Mouse (Mus musculus) heart, embryonic 15.5 days (tissue): ENCODE results near the gene Zfp366. TPM values are rescaled to one million over a fixed set of nuclear protein-coding genes. Genes with fewer than 3 reads are reported as not detected.

Experiments
- ATAC-seq: fragments of 200-750 bp; cut with Nextera tagmentation; replicated peaks from 2 replicates; pipeline ENCODE4 v1.8.0; 2017; ENCODE audit warnings: low read depth, moderate TSS enrichment; ENCODE audit not compliant: insufficient number of reproducible peaks, insufficient read depth, low FRiP score
- H3K27ac ChIP-seq: fragments of 300-500 bp; sonication (generic); 2 replicates; pipeline ENCODE4 v1.5.1; 2015; ENCODE audit warnings: mild to moderate bottlenecking, inconsistent platforms
- H3K27me3 ChIP-seq: fragments of 300-500 bp; sonication (generic); 2 replicates; pipeline ENCODE4 v1.6.1; 2015; ENCODE audit warnings: inconsistent platforms
- H3K36me3 ChIP-seq: fragments of 300-500 bp; sonication (generic); 2 replicates; pipeline ENCODE4 v1.6.1; 2015; ENCODE audit warnings: mild to moderate bottlenecking, inconsistent platforms
- H3K4me1 ChIP-seq: fragments of 300-500 bp; sonication (generic); replicated peaks from 2 replicates; pipeline ENCODE4 v1.6.1; 2015; ENCODE audit warnings: inconsistent platforms
- H3K4me2 ChIP-seq: fragments of 300-500 bp; sonication (generic); 2 replicates; pipeline ENCODE4 v1.6.1; 2015; ENCODE audit warnings: inconsistent platforms, mild to moderate bottlenecking, moderate library complexity
- H3K4me3 ChIP-seq: fragments of 300-500 bp; sonication (generic); 2 replicates; pipeline ENCODE4 v1.5.1; 2015; ENCODE audit warnings: mild to moderate bottlenecking, inconsistent platforms
- H3K9ac ChIP-seq: fragments of 300-500 bp; sonication (generic); 2 replicates; pipeline ENCODE4 v1.6.1; 2015; ENCODE audit warnings: mild to moderate bottlenecking, inconsistent platforms
- H3K9me3 ChIP-seq: fragments of 300-500 bp; sonication (generic); replicated peaks from 2 replicates; pipeline ENCODE4 v1.6.1; 2016; ENCODE audit warnings: inconsistent platforms
- WGBS: fragments of 180-500 bp; shearing (Covaris S2); methylation state at CpG from one replicate; pipeline ENCODE4 v1.1.7; 2015; ENCODE audit warnings: mixed read lengths; 5-methylcytosine and 5-hydroxymethylcytosine counted together
- polyA plus RNA-seq: library from polyadenylated mRNA; unstranded; fragments of >200 nt; fragmentation: Nextera tagmentation; extraction: Ambion mirVana; gene quantifications from 2 replicates; pipeline ENCODE4 v1.2.1, GENCODE M21; 2015

Zfp366 gene
- polyA plus RNA-seq, 1 experiment from 2014 or later: 0.62 TPM

GRCm38 (mm10) chr13:99228821-99229570, 44.4 kb downstream of the Zfp366 start:
- WGBS: 95% methylated on average over 35 of the region's 35 CpGs
- Histone ChIP-seq H3K9ac (no peak overlapping the region), H3K9me3 (no peaks in the 10 kb centered on the region), H3K36me3 (no peaks in the 10 kb centered on the region), H3K4me1 (peaks cover 41% of the 10 kb centered on the region), H3K27me3 (no peaks in the 10 kb centered on the region), H3K4me2 (no peak overlapping the region), H3K4me3 (no peak overlapping the region), H3K27ac (0 out of 2 replicates have a peak overlapping the region, but pooled peaks have one; percentile 3)
- no peak for ATAC-seq

GRCm38 (mm10) chr13:99229641-99230494, 45.2 kb downstream of the Zfp366 start:
- Histone ChIP-seq H3K27me3 (no peaks in the 10 kb centered on the region), H3K9ac (no peak overlapping the region), H3K4me1 (peaks cover 39% of the 10 kb centered on the region), H3K36me3 (no peaks in the 10 kb centered on the region), H3K27ac (peak overlapping the region; percentile 57), H3K4me2 (no peak overlapping the region), H3K9me3 (no peaks in the 10 kb centered on the region), H3K4me3 (no peak overlapping the region)
- WGBS: 63% methylated on average over 9 of the region's 9 CpGs
- ATAC-seq: no peak

- H3K27ac ChIP-seq: peak overlapping the region; percentile 57
- no peak overlapping the region for H3K9ac ChIP-seq
- H3K4me3 ChIP-seq: no peak overlapping the region
- H3K4me1 ChIP-seq: peaks cover 34% of the 10 kb centered on the region
- ATAC-seq: no peak
- no peaks in the 10 kb centered on the region for H3K36me3 ChIP-seq
- 41% methylated on average over 3 of the region's 3 CpGs for WGBS
- H3K4me2 ChIP-seq: no peak overlapping the region
- H3K9me3 ChIP-seq: no peaks in the 10 kb centered on the region
- H3K27me3 ChIP-seq: no peaks in the 10 kb centered on the region
Measured at GRCm38 (mm10) chr13:99230495-99230868, 45.9 kb downstream of the Zfp366 start.

- Histone ChIP-seq H3K4me1 (peaks cover 45% of the 10 kb centered on the region), H3K9ac (no peak overlapping the region), H3K4me3 (no peak overlapping the region), H3K4me2 (no peak overlapping the region), H3K27ac (peak overlapping the region; percentile 22), H3K9me3 (no peaks in the 10 kb centered on the region), H3K27me3 (no peaks in the 10 kb centered on the region), H3K36me3 (no peaks in the 10 kb centered on the region)
- 72% methylated on average over 3 of the region's 3 CpGs for WGBS
- no peak for ATAC-seq
Measured at GRCm38 (mm10) chr13:99233333-99233732, 48.7 kb downstream of the Zfp366 start.

GRCm38 (mm10) chr13:99233956-99234355, 49.3 kb downstream of the Zfp366 start:
- Histone ChIP-seq H3K27me3 (no peaks in the 10 kb centered on the region), H3K4me3 (no peak overlapping the region), H3K4me1 (peaks cover 51% of the 10 kb centered on the region), H3K9me3 (no peaks in the 10 kb centered on the region), H3K4me2 (no peak overlapping the region), H3K27ac (peak overlapping the region; percentile 22; the same call in 1 of the 2 replicates), H3K36me3 (no peaks in the 10 kb centered on the region), H3K9ac (no peak overlapping the region)
- 78% methylated on average over 10 of the region's 10 CpGs for WGBS
- no peak for ATAC-seq

GRCm38 (mm10) chr13:99235428-99236210, 51.0 kb downstream of the Zfp366 start:
- H3K9me3 ChIP-seq: no peaks in the 10 kb centered on the region
- H3K4me1 ChIP-seq: peaks cover 52% of the 10 kb centered on the region
- H3K4me3 ChIP-seq: no peak overlapping the region
- no peak overlapping the region for H3K9ac ChIP-seq
- H3K36me3 ChIP-seq: no peaks in the 10 kb centered on the region
- peak overlapping the region; percentile 92 for H3K27ac ChIP-seq
- ATAC-seq: no peak
- 59% methylated on average over 20 of the region's 20 CpGs for whole genome bisulfite sequencing
- no peak overlapping the region for H3K4me2 ChIP-seq
- H3K27me3 ChIP-seq: no peaks in the 10 kb centered on the region

GRCm38 (mm10) chr13:99236222-99236621, 51.6 kb downstream of the Zfp366 start:
- H3K27ac ChIP-seq: peak overlapping the region; percentile 92
- no peak overlapping the region for H3K4me2 ChIP-seq
- no peak overlapping the region for H3K9ac ChIP-seq
- peaks cover 50% of the 10 kb centered on the region for H3K4me1 ChIP-seq
- H3K36me3 ChIP-seq: no peaks in the 10 kb centered on the region
- no peaks in the 10 kb centered on the region for H3K27me3 ChIP-seq
- H3K4me3 ChIP-seq: no peak overlapping the region
- WGBS: 84% methylated on average over 2 of the region's 2 CpGs
- no peaks in the 10 kb centered on the region for H3K9me3 ChIP-seq
- no peak for ATAC-seq

- Histone ChIP-seq H3K4me1 (peaks cover 50% of the 10 kb centered on the region), H3K9ac (no peak overlapping the region), H3K27me3 (no peaks in the 10 kb centered on the region), H3K4me3 (no peak overlapping the region), H3K4me2 (no peak overlapping the region), H3K9me3 (no peaks in the 10 kb centered on the region), H3K36me3 (no peaks in the 10 kb centered on the region), H3K27ac (peak overlapping the region; percentile 92)
- 38% methylated on average over 5 of the region's 5 CpGs for WGBS
- ATAC-seq: no peak
Measured at GRCm38 (mm10) chr13:99237122-99237521, 52.5 kb downstream of the Zfp366 start.

- Histone ChIP-seq H3K27ac (peak overlapping the region; percentile 92), H3K4me1 (peaks cover 54% of the 10 kb centered on the region), H3K9ac (no peak overlapping the region), H3K9me3 (no peaks in the 10 kb centered on the region), H3K36me3 (no peaks in the 10 kb centered on the region), H3K4me2 (no peak overlapping the region), H3K4me3 (no peak overlapping the region), H3K27me3 (no peaks in the 10 kb centered on the region)
- no peak for ATAC-seq
- WGBS: 37% methylated on average over 1 of the region's 1 CpGs
Measured at GRCm38 (mm10) chr13:99237841-99238216, 53.2 kb downstream of the Zfp366 start.

GRCm38 (mm10) chr13:99238217-99239160, 53.9 kb downstream of the Zfp366 start:
- peak; percentile 66 for ATAC-seq
- peak overlapping the region; percentile 32 for H3K4me2 ChIP-seq
- WGBS: 17% methylated on average over 10 of the region's 10 CpGs

More at GRCm38 (mm10) chr13:99238217-99239160, 53.9 kb downstream of the Zfp366 start:
- peak overlapping the region; percentile 92 for H3K27ac ChIP-seq
- H3K27me3 ChIP-seq: no peaks in the 10 kb centered on the region
- H3K4me3 ChIP-seq: no peak overlapping the region
- H3K4me1 ChIP-seq: peaks cover 54% of the 10 kb centered on the region
- no peaks in the 10 kb centered on the region for H3K9me3 ChIP-seq
- H3K36me3 ChIP-seq: no peaks in the 10 kb centered on the region
- no peak overlapping the region for H3K9ac ChIP-seq
